Mouse (Mus musculus) forebrain, embryonic 11.5 days (tissue): ENCODE results near the gene Cip2a. TPM values are rescaled to one million over a fixed set of nuclear protein-coding genes. Genes with fewer than 3 reads are reported as not detected.

Experiments used
- ATAC-seq: fragments of 200-750 bp; cut with Nextera tagmentation; replicated peaks from 2 replicates; pipeline ENCODE4 v1.8.0; 2017; ENCODE audit warnings: moderate TSS enrichment; ENCODE audit not compliant: low FRiP score
- DNase-seq: peaks from one replicate; pipeline ENCODE4 v3.0.0-alpha.2; 2017; ENCODE audit warnings: low spot score
- H3K27ac ChIP-seq: fragments of 300-500 bp; sonication (generic); 2 replicates; pipeline ENCODE4 v1.5.1; 2014; ENCODE audit warnings: low read depth, low read length
- H3K27me3 ChIP-seq: fragments of 300-500 bp; sonication (generic); 2 replicates; pipeline ENCODE4 v1.6.1; 2014; ENCODE audit warnings: mild to moderate bottlenecking, low read length, mixed read lengths; ENCODE audit not compliant: control insufficient read depth, insufficient read depth
- H3K36me3 ChIP-seq: fragments of 300-500 bp; sonication (generic); 2 replicates; pipeline ENCODE4 v1.6.1; 2014; ENCODE audit warnings: mild to moderate bottlenecking, low read length, moderate library complexity, mixed read lengths; ENCODE audit not compliant: control insufficient read depth, insufficient read depth
- H3K4me1 ChIP-seq: fragments of 300-500 bp; sonication (generic); replicated peaks from 2 replicates; pipeline ENCODE4 v1.6.1; 2014; ENCODE audit warnings: low read length, mixed read lengths; ENCODE audit not compliant: control insufficient read depth, insufficient read depth
- H3K4me2 ChIP-seq: fragments of 300-500 bp; sonication (generic); 2 replicates; pipeline ENCODE4 v1.6.1; 2014; ENCODE audit warnings: low read depth, mild to moderate bottlenecking, low read length, moderate library complexity, mixed read lengths; ENCODE audit not compliant: severe bottlenecking
- H3K4me3 ChIP-seq: fragments of 300-500 bp; sonication (generic); 2 replicates; pipeline ENCODE4 v1.5.1; 2014; ENCODE audit warnings: low read depth, low read length
- H3K9ac ChIP-seq: fragments of 300-500 bp; sonication (generic); 2 replicates; pipeline ENCODE4 v1.6.1; 2014; ENCODE audit warnings: low read length
- H3K9me3 ChIP-seq: fragments of 300-500 bp; sonication (generic); 2 replicates; pipeline ENCODE4 v1.6.1; 2016; ENCODE audit warnings: low read length, mixed read lengths; ENCODE audit not compliant: control insufficient read depth
- WGBS: fragments of 180-500 bp; shearing (Covaris S2); extraction: QIAGEN DNeasy Blood & Tissue Kit; methylation state at CpG from one replicate; pipeline ENCODE4 v1.1.7; 2014; 5-methylcytosine and 5-hydroxymethylcytosine counted together
- polyA plus RNA-seq: library from polyadenylated mRNA; unstranded; fragments of >200 nt; fragmentation: Nextera tagmentation; extraction: Ambion mirVana; gene quantifications from 2 replicates; pipeline ENCODE4 v1.2.1, GENCODE M21; 2014

Cip2a gene
- polyA plus RNA-seq, 1 experiment from 2014 or later = 57.8 TPM

- Histone ChIP-seq H3K9me3 (no peaks in the 10 kb centered on the region), H3K27ac (no peak overlapping the region), H3K4me2 (peak overlapping the region; percentile 62), H3K4me1 (peaks cover 4% of the 10 kb centered on the region; the same call in 1 of the 2 replicates), H3K36me3 (no peaks in the 10 kb centered on the region; the same call in 1 of the 2 replicates), H3K9ac (peak overlapping the region; percentile 78), H3K4me3 (peak overlapping the region; percentile 82), H3K27me3 (no peaks in the 10 kb centered on the region)
- WGBS = under 1% methylated on average over 18 of the region's 18 CpGs
- DNase-seq (no peak), ATAC-seq (no peak)
These were observed 333 bp downstream of the Cip2a start for GRCm38 (mm10) chr16:48994343-48994693.

- no peak overlapping the region for H3K4me3 ChIP-seq
- ATAC-seq = no peak
- no peaks in the 10 kb centered on the region for H3K27me3 ChIP-seq
- 97% methylated on average over 5 of the region's 5 CpGs for WGBS
- no peak overlapping the region for H3K4me2 ChIP-seq
- no peak for DNase-seq
- no peak overlapping the region for H3K9ac ChIP-seq
- no peak overlapping the region for H3K27ac ChIP-seq
- peaks cover 3% of the 10 kb centered on the region; the same call in 1 of the 2 replicates for H3K36me3 ChIP-seq
- no peaks in the 10 kb centered on the region for H3K9me3 ChIP-seq
- no peaks in the 10 kb centered on the region for H3K4me1 ChIP-seq
These were observed 10.2 kb downstream of the Cip2a start for GRCm38 (mm10) chr16:49004151-49004550.

- ATAC-seq = 0 out of 2 replicates have a peak, but pooled peaks have one; percentile 33
- Histone ChIP-seq H3K4me1 (no peaks in the 10 kb centered on the region), H3K27ac (no peak overlapping the region), H3K9me3 (no peaks in the 10 kb centered on the region), H3K36me3 (peaks cover 6% of the 10 kb centered on the region; the same call in 1 of the 2 replicates), H3K9ac (no peak overlapping the region), H3K4me3 (no peak overlapping the region), H3K27me3 (no peaks in the 10 kb centered on the region), H3K4me2 (no peak overlapping the region)
- WGBS = 57% methylated on average over 5 of the region's 5 CpGs
- DNase-seq = no peak
These were observed 22.8 kb downstream of the Cip2a start for GRCm38 (mm10) chr16:49016620-49017332.

GRCm38 (mm10) chr16:49035852-49036251 is 41.9 kb downstream of the Cip2a start:
- no peaks in the 10 kb centered on the region for H3K36me3 ChIP-seq

GRCm38 (mm10) chr16:49037771-49038170 is 43.8 kb downstream of the Cip2a start:
- H3K36me3 ChIP-seq = no peaks in the 10 kb centered on the region
- H3K27ac ChIP-seq = no peak overlapping the region
- H3K9ac ChIP-seq = no peak overlapping the region
- H3K4me2 ChIP-seq = no peak overlapping the region
- ATAC-seq (no peak), DNase-seq (no peak)
- no peak overlapping the region for H3K4me3 ChIP-seq
- no peaks in the 10 kb centered on the region for H3K27me3 ChIP-seq
- H3K9me3 ChIP-seq = no peaks in the 10 kb centered on the region
- WGBS = 85% methylated on average over 4 of the region's 4 CpGs
- H3K4me1 ChIP-seq = no peaks in the 10 kb centered on the region

More at GRCm38 (mm10) chr16:49035852-49036251, 41.9 kb downstream of the Cip2a start:
- no peaks in the 10 kb centered on the region for H3K9me3 ChIP-seq
- no peak for ATAC-seq
- no peak overlapping the region for H3K4me2 ChIP-seq
- H3K27me3 ChIP-seq = no peaks in the 10 kb centered on the region
- no peaks in the 10 kb centered on the region for H3K4me1 ChIP-seq
- H3K9ac ChIP-seq = no peak overlapping the region
- H3K27ac ChIP-seq = no peak overlapping the region
- WGBS = 62% methylated on average over 4 of the region's 4 CpGs
- no peak overlapping the region for H3K4me3 ChIP-seq
- DNase-seq = no peak

- Histone ChIP-seq H3K4me3 (no peak overlapping the region), H3K4me2 (no peak overlapping the region), H3K27me3 (no peaks in the 10 kb centered on the region), H3K36me3 (no peaks in the 10 kb centered on the region), H3K9me3 (no peaks in the 10 kb centered on the region), H3K27ac (no peak overlapping the region), H3K4me1 (no peaks in the 10 kb centered on the region), H3K9ac (no peak overlapping the region)
- DNase-seq = no peak
- 85% methylated on average over 3 of the region's 3 CpGs for WGBS
- no peak for ATAC-seq
These were observed 46.7 kb downstream of the Cip2a start for GRCm38 (mm10) chr16:49040554-49041221.

- ATAC-seq = no peak
- Histone ChIP-seq H3K27ac (no peak overlapping the region), H3K4me3 (no peak overlapping the region), H3K4me2 (no peak overlapping the region), H3K4me1 (no peaks in the 10 kb centered on the region), H3K36me3 (no peaks in the 10 kb centered on the region), H3K9me3 (no peaks in the 10 kb centered on the region), H3K27me3 (no peaks in the 10 kb centered on the region), H3K9ac (no peak overlapping the region)
- no peak for DNase-seq
These were observed 55.2 kb downstream of the Cip2a start for GRCm38 (mm10) chr16:49049214-49049613.

GRCm38 (mm10) chr16:49057186-49057585 is 63.2 kb downstream of the Cip2a start, which contains the start of gene Myh15:
Myh15 (plus strand) TSS chr16:49057486.
- H3K4me2 ChIP-seq = no peak within 1 kb of the TSS
- H3K9me3 ChIP-seq = no peaks in the 10 kb centered on the region
- ATAC-seq = no peak
- no peak within 1 kb of the TSS for H3K4me3 ChIP-seq
- no peaks in the 10 kb centered on the region for H3K4me1 ChIP-seq
- no peak within 1 kb of the TSS for H3K27ac ChIP-seq
- 98% methylated on average over 1 of the region's 1 CpGs for WGBS
- H3K9ac ChIP-seq = no peak within 1 kb of the TSS
- no peaks in the 10 kb centered on the region for H3K36me3 ChIP-seq
- no peaks in the 10 kb centered on the region for H3K27me3 ChIP-seq
- DNase-seq = no peak
